Comparison of ENCODE assay signal across 1 mouse cellular context in the genomic region with DNA sequence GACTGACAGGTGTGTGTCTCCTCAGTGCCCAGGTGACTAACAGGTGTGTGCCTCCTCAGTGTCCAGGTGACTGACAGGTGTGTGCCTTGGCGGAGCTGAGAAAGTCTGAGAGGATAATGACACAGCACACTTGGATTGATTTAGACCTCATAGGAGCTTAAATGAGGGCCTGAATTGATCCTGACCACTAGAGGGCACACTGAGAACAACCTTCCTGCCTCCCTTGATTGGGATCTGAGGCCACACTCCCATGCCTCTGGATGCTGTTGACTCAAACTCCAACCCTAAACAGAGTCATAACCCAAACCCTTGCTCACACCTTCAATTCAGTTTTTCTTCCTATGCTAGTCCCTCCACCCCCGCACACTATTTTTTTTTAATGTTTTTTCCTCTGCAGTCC.
TF ChIP-seq lines count a peak whose summit lies in the region.

No protein-coding gene starts in this region.

TF ChIP-seq in CH12.LX, 34 proteins besides CTCF, POLR2A, EP300 and RAD21:
- TF ChIP-seq TBP (conservative IDR thresholded peaks at IDR 0.05; ENCODE audit: low read depth, low read length), result no peak
- TF ChIP-seq IRF4 (IDR thresholded peaks at IDR 0.05; ENCODE audit: low read depth, low read length), result peak; percentile 24; the same call in 1 of the 2 replicates
- peak; percentile 90 for TF ChIP-seq SMC3 (IDR thresholded peaks at IDR 0.05; ENCODE audit: low read depth, low read length)
- TF ChIP-seq ZC3H11A (IDR thresholded peaks at IDR 0.05; ENCODE audit: low read depth, low read length), result peak; percentile 54
TF ChIP-seq in CH12.LX: peak in this region for 3.
